18 mouse cellular contexts compared by ENCODE assay signal in genomic region chr9:70881982-70882381, GRCm38 (mm10).
"Had no signal": no experiment of that assay in that cellular context is flagged by ENCODE, and none has a peak within 500 bp of the region (broad histone marks: within the 10 kb centered on the region; RNA-seq: fewer than 3 reads in every experiment).

No protein-coding gene starts in this region.

- H3K4me3 ChIP-seq: limb, embryonic 10.5 days; neural tube, embryonic 15.5 days; stomach, embryonic 15.5 days had no signal

- H3K27ac ChIP-seq: kidney, postnatal 0 days; limb, embryonic 10.5 days; neural tube, embryonic 15.5 days; stomach, embryonic 15.5 days had no signal

- H3K9ac ChIP-seq: neural tube, embryonic 15.5 days; stomach, embryonic 15.5 days had no signal

- H3K27me3 ChIP-seq: neural tube, embryonic 15.5 days; stomach, embryonic 15.5 days had no signal

- H3K36me3 ChIP-seq: limb, embryonic 10.5 days; neural tube, embryonic 15.5 days; stomach, embryonic 15.5 days had no signal

- H3K4me1 ChIP-seq: limb, embryonic 10.5 days; neural tube, embryonic 15.5 days; stomach, embryonic 15.5 days had no signal

- H3K9me3 ChIP-seq: limb, embryonic 10.5 days; neural tube, embryonic 15.5 days; stomach, embryonic 15.5 days had no signal

- DNase-seq: kidney, adult 11 months; kidney, adult 9 months; kidney, postnatal 36 days; layer of hippocampus, adult 9-11 months; layer of hippocampus, postnatal 36 days; lung, adult 2 months; lung, postnatal 36 days; right cerebral cortex, adult 18-20 months; right cerebral cortex, postnatal 4 days; spleen, adult 18-20 months; thymus, adult 2 months; thymus, postnatal 25 days had no signal

- ATAC-seq: lung, postnatal 0 days had no signal

- H3K4me2 ChIP-seq: midbrain, embryonic 11.5 days; neural tube, embryonic 15.5 days; stomach, embryonic 15.5 days had no signal
